Mouse (Mus musculus) C2C12 (cell line): ENCODE measurements at regions not wholly inside any gene's neighbourhood (a gene's known extent, or its start where the extent isn't known, plus 50 kb on each side); places are given as distances from the start of the nearest gene placed in this dataset.

ENCODE experiments used
- H3K27me3 ChIP-seq: one replicate; pipeline ENCODE4 v1.6.1; 2011; ENCODE audit not compliant: control insufficient read depth, insufficient read depth, insufficient read length
- H3K36me3 ChIP-seq: one replicate; pipeline ENCODE4 v1.6.1; 2011; ENCODE audit not compliant: control insufficient read depth, insufficient read depth
- H3K4me3 ChIP-seq: one replicate; pipeline ENCODE4 v1.5.1; 2011; ENCODE audit warnings: mild to moderate bottlenecking, control low read depth; ENCODE audit not compliant: poor library complexity, insufficient read depth, severe bottlenecking
- H3K79me2 ChIP-seq: one replicate; pipeline ENCODE4 v1.6.1; 2011; ENCODE audit not compliant: control insufficient read depth, insufficient read depth
- H3K79me3 ChIP-seq: one replicate; pipeline ENCODE4 v1.6.1; 2011; ENCODE audit warnings: low read depth, control low read depth
- H3ac ChIP-seq: one replicate; pipeline ENCODE3; 2011; ENCODE audit warnings: low read depth; ENCODE audit not compliant: control insufficient read depth, insufficient read length
- CEBPB ChIP-seq: IDR thresholded peaks from one replicate; pipeline ENCODE4 v1.6.1; 2011; ENCODE audit warnings: low read depth, mild to moderate bottlenecking, control low read depth, moderate library complexity
- CTCF ChIP-seq: IDR thresholded peaks from one replicate; pipeline ENCODE4 v1.5.1; 2011; ENCODE audit not compliant: control insufficient read depth, insufficient read depth, insufficient read length
- FOSL1 ChIP-seq: IDR thresholded peaks from one replicate; pipeline ENCODE4 v1.8.0; 2011; ENCODE audit warnings: mild to moderate bottlenecking, low read length; ENCODE audit not compliant: poor library complexity, insufficient read depth, severe bottlenecking
- MAX ChIP-seq: IDR thresholded peaks from one replicate; pipeline ENCODE4 v1.6.1; 2011; ENCODE audit warnings: mild to moderate bottlenecking, control low read depth
- MYOD1 ChIP-seq: IDR thresholded peaks from one replicate; pipeline ENCODE4 v1.6.1; 2011; ENCODE audit warnings: low read depth; ENCODE audit not compliant: control insufficient read depth, insufficient read length
- MYOG ChIP-seq: IDR thresholded peaks from one replicate; pipeline ENCODE4 v1.6.1; 2011; ENCODE audit not compliant: control insufficient read depth, insufficient read length; ENCODE audit errors: extremely low read depth
- USF1 ChIP-seq: IDR thresholded peaks from one replicate; pipeline ENCODE4 v1.6.1; 2011; ENCODE audit warnings: low read depth, mild to moderate bottlenecking, control low read depth, moderate library complexity

DNA sequence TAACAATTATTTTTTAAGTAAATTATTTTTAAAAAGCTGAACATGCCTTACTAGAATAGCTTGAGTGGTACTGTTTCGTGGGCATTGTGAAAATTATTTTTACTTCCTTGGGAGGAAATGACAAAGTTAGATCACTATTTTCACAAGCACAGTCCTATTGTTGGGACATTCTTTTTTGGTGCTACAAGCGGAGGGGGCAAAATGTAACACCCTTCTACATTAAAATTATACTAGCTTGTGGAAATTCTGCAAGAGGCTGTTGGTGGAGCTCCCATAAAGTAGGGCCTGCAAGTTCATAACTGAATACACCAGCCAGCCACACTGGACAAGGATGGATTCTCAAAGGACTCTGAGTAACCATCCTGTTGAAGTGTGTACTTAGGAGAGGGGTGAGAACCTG, 313.1 kb upstream of the Eif4g2 start:
- TF ChIP-seq CTCF (no peak), MYOG (no peak), MAX (no peak), FOSL1 (no peak)
- Histone ChIP-seq H3K27me3 (no peaks in the 10 kb centered on the region), H3K4me3 (no peak overlapping the region), H3K36me3 (no peaks in the 10 kb centered on the region), H3ac (no peak overlapping the region), H3K79me2 (no peaks in the 10 kb centered on the region), H3K79me3 (no peaks in the 10 kb centered on the region)

DNA sequence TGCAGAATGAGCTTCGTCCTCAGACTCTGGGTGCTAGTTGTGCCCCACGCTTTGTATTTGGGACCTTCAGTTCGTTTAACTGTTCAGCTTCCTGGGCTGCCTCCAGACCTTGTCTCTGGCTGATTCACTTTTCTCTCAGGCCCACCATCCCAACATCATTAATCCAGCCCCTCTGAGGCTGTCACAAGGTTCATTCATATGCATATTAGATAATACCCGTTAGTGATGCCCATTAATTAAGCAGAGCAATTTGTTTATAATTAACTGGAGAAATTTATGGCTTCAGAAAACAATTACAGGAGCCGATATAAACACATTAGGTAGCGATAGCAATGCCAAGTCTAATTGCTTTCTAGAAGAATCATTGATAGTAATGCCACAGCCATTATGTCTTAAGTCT, 312.3 kb upstream of the Eif4g2 start:
- Histone ChIP-seq H3K36me3 (no peaks in the 10 kb centered on the region), H3K79me2 (no peaks in the 10 kb centered on the region), H3ac (no peak overlapping the region), H3K79me3 (no peaks in the 10 kb centered on the region), H3K4me3 (no peak overlapping the region), H3K27me3 (no peaks in the 10 kb centered on the region)
- TF ChIP-seq FOSL1 (no peak), USF1 (no peak), MAX (no peak), MYOG (no peak), CTCF (no peak), CEBPB (no peak), MYOD1 (no peak)

DNA sequence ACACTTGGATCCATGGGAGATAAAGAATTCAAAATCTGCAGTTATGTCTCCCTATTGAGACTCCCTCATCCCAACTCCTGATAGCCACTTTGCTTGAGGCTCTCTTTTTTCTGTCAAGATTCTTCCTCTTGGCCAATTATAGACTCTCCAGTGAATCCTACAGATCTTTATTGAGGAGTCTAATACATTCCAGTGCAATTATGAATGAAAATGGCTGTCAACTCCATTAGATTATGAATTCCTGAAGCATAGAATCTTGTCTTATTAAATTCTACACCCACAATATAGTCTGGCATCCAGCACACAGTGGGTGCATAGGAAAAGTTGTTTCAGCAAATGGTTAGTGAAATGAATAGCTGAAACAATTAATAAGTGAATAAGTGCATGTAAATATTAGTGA, 311.0 kb upstream of the Eif4g2 start:
- Histone ChIP-seq H3ac (no peak overlapping the region), H3K79me3 (no peaks in the 10 kb centered on the region), H3K36me3 (no peaks in the 10 kb centered on the region), H3K27me3 (no peaks in the 10 kb centered on the region), H3K79me2 (no peaks in the 10 kb centered on the region), H3K4me3 (no peak overlapping the region)
- no peak for TF ChIP-seq CTCF
- TF ChIP-seq FOSL1 = no peak
- TF ChIP-seq MAX = no peak
- TF ChIP-seq MYOG = no peak
- no peak for TF ChIP-seq MYOD1

DNA sequence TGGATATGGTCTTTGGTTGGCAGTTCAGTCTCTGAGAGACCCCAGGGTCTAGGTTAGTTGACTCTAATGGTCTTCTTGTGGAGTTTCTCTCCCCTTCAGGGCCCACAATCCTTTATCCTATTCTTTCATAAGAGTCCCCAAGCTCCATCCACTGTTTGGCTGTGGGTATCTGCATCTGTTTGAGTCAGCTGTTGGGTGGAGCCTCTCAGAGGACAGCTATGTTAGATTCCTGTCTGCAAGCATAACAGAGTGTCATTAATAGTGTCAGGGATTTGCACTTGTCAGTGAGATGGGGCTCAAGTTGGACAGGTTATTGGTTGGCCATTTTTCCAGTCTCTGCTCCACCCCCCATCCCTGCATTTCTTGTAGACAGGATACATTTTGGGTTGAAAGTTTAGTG, 306.9 kb upstream of the Eif4g2 start:
- no peak for TF ChIP-seq CEBPB
- TF ChIP-seq CTCF = no peak
- no peak for TF ChIP-seq MAX
- TF ChIP-seq MYOG = no peak
- no peak for TF ChIP-seq FOSL1
- TF ChIP-seq USF1 = no peak
- TF ChIP-seq MYOD1 = no peak
- H3K36me3 ChIP-seq = no peaks in the 10 kb centered on the region
- no peaks in the 10 kb centered on the region for H3K27me3 ChIP-seq
- H3K4me3 ChIP-seq = no peak overlapping the region
- no peaks in the 10 kb centered on the region for H3K79me2 ChIP-seq
- H3ac ChIP-seq = no peak overlapping the region
- H3K79me3 ChIP-seq = no peaks in the 10 kb centered on the region

DNA sequence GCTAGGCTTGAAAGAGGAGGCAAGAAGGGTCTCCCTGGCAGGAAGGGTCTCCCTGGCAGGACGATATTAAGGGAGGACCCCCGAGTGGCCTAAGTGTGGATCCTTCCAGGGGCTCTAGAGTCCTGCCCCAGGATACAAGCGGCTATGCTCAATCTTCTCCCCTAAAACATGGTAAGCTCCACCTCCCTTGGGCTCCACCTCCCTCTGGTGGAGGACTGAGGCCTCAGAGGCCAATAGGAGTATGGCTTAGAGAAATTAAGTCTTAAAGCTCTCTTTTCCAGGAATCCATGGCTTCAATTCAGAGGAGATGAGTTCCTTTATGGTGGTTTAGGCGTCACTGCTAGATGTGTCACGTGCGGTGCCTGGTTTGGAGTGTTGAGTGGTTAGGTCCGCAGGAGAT, 291.7 kb upstream of the Eif4g2 start:
- H3K4me3 ChIP-seq = no peak overlapping the region
- no peaks in the 10 kb centered on the region for H3K36me3 ChIP-seq
- no peak for TF ChIP-seq CEBPB
- TF ChIP-seq MYOD1 = no peak
- no peak for TF ChIP-seq CTCF
- no peak for TF ChIP-seq MAX
- TF ChIP-seq USF1 = no peak
- TF ChIP-seq MYOG = no peak
- no peak for TF ChIP-seq FOSL1
- H3ac ChIP-seq = no peak overlapping the region
- no peaks in the 10 kb centered on the region for H3K79me2 ChIP-seq
- no peaks in the 10 kb centered on the region for H3K27me3 ChIP-seq
- no peaks in the 10 kb centered on the region for H3K79me3 ChIP-seq

DNA sequence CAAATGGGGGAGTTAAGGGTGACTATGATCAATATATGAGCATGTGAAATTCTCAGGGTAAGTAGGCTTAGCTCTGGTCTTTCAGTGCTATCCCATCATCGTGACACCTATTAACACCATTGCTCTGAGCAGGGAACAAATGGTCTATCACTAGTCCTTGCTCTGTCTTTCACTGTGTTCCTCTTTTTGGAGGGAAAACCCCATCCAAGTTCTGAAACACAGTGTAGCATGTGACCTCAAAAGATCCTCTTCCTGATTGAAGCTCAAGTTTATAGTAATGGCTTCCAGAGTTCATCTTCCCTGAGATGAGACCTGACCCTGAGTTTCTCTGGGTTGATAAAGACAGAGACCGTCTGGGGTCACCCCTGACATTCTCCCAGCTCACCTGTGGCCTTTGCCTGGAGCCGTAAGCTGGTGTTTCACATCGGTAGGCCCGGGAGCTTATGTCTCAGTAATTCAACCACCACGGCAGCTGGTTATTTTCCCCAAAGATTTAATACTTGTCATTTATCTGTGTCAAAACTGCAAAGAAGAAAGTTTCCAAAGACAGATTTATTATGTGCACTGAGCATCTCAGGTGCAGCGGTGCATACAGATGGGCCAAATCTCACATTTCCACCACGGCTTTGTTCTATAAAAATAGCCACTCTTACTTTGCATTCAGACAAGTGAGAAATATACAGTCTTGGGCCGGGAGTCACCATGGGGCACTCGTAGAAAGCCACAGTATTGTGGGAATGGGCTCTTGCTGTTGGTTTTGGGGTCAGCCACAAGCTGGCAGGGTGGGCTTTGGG, 290.7 kb upstream of the Eif4g2 start:
- no peaks in the 10 kb centered on the region for H3K79me3 ChIP-seq
- no peak overlapping the region for H3ac ChIP-seq
- no peak for TF ChIP-seq FOSL1
- no peak for TF ChIP-seq MAX
- TF ChIP-seq MYOD1 = no peak
- TF ChIP-seq CTCF = no peak
- no peak for TF ChIP-seq CEBPB
- no peak for TF ChIP-seq MYOG
- no peak for TF ChIP-seq USF1
- H3K4me3 ChIP-seq = no peak overlapping the region
- H3K79me2 ChIP-seq = no peaks in the 10 kb centered on the region
- no peaks in the 10 kb centered on the region for H3K36me3 ChIP-seq
- H3K27me3 ChIP-seq = no peaks in the 10 kb centered on the region
